Mouse (Mus musculus) layer of hippocampus, postnatal 36 days (tissue): ENCODE measurements around the gene Cep95. TPM values are rescaled to one million over a fixed set of nuclear protein-coding genes. Genes with fewer than 3 reads are reported as not detected.
"Not testable (repeated sequence)": the region's sequence is repeated elsewhere in the genome, so short reads cannot be mapped to it uniquely, and the experiment has no call there.

Source experiments
- DNase-seq, 2 experiments: peaks; one replicate each; pipeline ENCODE4 v3.0.0; 2022
- total RNA-seq, 2 experiments: library from RNA; stranded (reverse); gene quantifications; 2 replicates each; pipeline ENCODE4 v1.2.3; 2021

Gene Cep95
- total RNA-seq, 2 experiments from 2014 or later: 10.4 to 14.9 TPM

GRCm38 (mm10) chr11:106777395-106777794 is 11.7 kb upstream of the Cep95 start:
- no peak for DNase-seq

- DNase-seq: no peak
Measured at GRCm38 (mm10) chr11:106778132-106778531, 10.9 kb upstream of the Cep95 start.

- no peak for DNase-seq
Measured at GRCm38 (mm10) chr11:106778589-106779387, 10.3 kb upstream of the Cep95 start.

- DNase-seq: peak; percentile 92
Measured at GRCm38 (mm10) chr11:106779388-106780088, 9.5 kb upstream of the Cep95 start, which contains the start of gene Polg2. Polg2 (minus strand) TSS chr11:106779537.

- DNase-seq: no peak
Measured at GRCm38 (mm10) chr11:106780089-106780425, 9.0 kb upstream of the Cep95 start.

GRCm38 (mm10) chr11:106780590-106781220 is 8.3 kb upstream of the Cep95 start:
- DNase-seq: no peak

GRCm38 (mm10) chr11:106782271-106782670 is 6.8 kb upstream of the Cep95 start:
- DNase-seq: not testable (repeated sequence)

- DNase-seq: no peak
Measured at GRCm38 (mm10) chr11:106782841-106783764, 5.9 kb upstream of the Cep95 start.

GRCm38 (mm10) chr11:106784476-106784875 is 4.6 kb upstream of the Cep95 start:
- DNase-seq: no peak

GRCm38 (mm10) chr11:106785043-106785442 is 4.0 kb upstream of the Cep95 start:
- DNase-seq: no peak

GRCm38 (mm10) chr11:106787131-106788025 is 1.7 kb upstream of the Cep95 start:
- peak; percentile 88 to 89 for DNase-seq

- peak; percentile 97 to 99 for DNase-seq
Measured at GRCm38 (mm10) chr11:106788026-106788774, 852 bp upstream of the Cep95 start.

GRCm38 (mm10) chr11:106789649-106790048 is 597 bp downstream of the Cep95 start:
- no peak for DNase-seq

- no peak for DNase-seq
Measured at GRCm38 (mm10) chr11:106793846-106794245, 4.8 kb downstream of the Cep95 start.

GRCm38 (mm10) chr11:106795679-106796078 is 6.6 kb downstream of the Cep95 start:
- no peak for DNase-seq

- DNase-seq: peak in 1 of 2 experiments; percentile 48
Measured at GRCm38 (mm10) chr11:106802069-106802627, 13.1 kb downstream of the Cep95 start.

GRCm38 (mm10) chr11:106807442-106807841 is 18.4 kb downstream of the Cep95 start:
- DNase-seq: not testable (repeated sequence)

- DNase-seq: no peak
Measured at GRCm38 (mm10) chr11:106812410-106813136, 23.5 kb downstream of the Cep95 start.
